Mouse (Mus musculus): ENCODE results near the gene Kctd21.
A peak's percentile ranks its signal among the peaks of the same experiment; 100 is the strongest.

Kctd21 gene

GRCm38 (mm10) chr7:97348836-97349235, 16.7 kb downstream of the Kctd21 start:
- DNase-seq (ENCODE audit: low spot score), result no peak

GRCm38 (mm10) chr7:97349438-97349837, 17.3 kb downstream of the Kctd21 start:
- DNase-seq (ENCODE audit: low spot score), result no peak

- no peak for DNase-seq (ENCODE audit: low spot score)
These were observed 18.8 kb downstream of the Kctd21 start for GRCm38 (mm10) chr7:97350891-97351290.

- DNase-seq (ENCODE audit: low spot score), result no peak
These were observed 19.8 kb downstream of the Kctd21 start for GRCm38 (mm10) chr7:97351792-97352513.

GRCm38 (mm10) chr7:97353356-97353755, 21.2 kb downstream of the Kctd21 start:
- DNase-seq (ENCODE audit: low spot score), result no peak

GRCm38 (mm10) chr7:97355068-97355841, 23.1 kb downstream of the Kctd21 start:
- no peak for DNase-seq (ENCODE audit: low spot score)

- no peak for DNase-seq (ENCODE audit: low spot score)
These were observed 24.1 kb downstream of the Kctd21 start for GRCm38 (mm10) chr7:97356253-97356652.

- peak; percentile 58 for DNase-seq (ENCODE audit: low spot score)
These were observed 24.7 kb downstream of the Kctd21 start for GRCm38 (mm10) chr7:97356875-97357276.

- DNase-seq (ENCODE audit: low spot score), result no peak
These were observed 25.7 kb downstream of the Kctd21 start for GRCm38 (mm10) chr7:97357840-97358239.

- DNase-seq (ENCODE audit: low spot score), result no peak
These were observed 26.2 kb downstream of the Kctd21 start for GRCm38 (mm10) chr7:97358347-97358746.

GRCm38 (mm10) chr7:97360166-97360565, 28.0 kb downstream of the Kctd21 start:
- DNase-seq (ENCODE audit: low spot score), result no peak

GRCm38 (mm10) chr7:97360955-97361354, 28.8 kb downstream of the Kctd21 start:
- DNase-seq (ENCODE audit: low spot score), result no peak

- DNase-seq (ENCODE audit: low spot score), result no peak
These were observed 29.3 kb downstream of the Kctd21 start for GRCm38 (mm10) chr7:97361467-97361866.

GRCm38 (mm10) chr7:97365887-97366286, 33.8 kb downstream of the Kctd21 start:
- DNase-seq (ENCODE audit: low spot score), result no peak

GRCm38 (mm10) chr7:97375101-97375500, 43.0 kb downstream of the Kctd21 start:
- DNase-seq (ENCODE audit: low spot score), result no peak

- DNase-seq (ENCODE audit: low spot score), result no peak
These were observed 43.8 kb downstream of the Kctd21 start for GRCm38 (mm10) chr7:97375906-97376305.

- DNase-seq (ENCODE audit: low spot score), result no peak
These were observed 47.2 kb downstream of the Kctd21 start for GRCm38 (mm10) chr7:97379304-97379703.

GRCm38 (mm10) chr7:97380500-97381123, 48.5 kb downstream of the Kctd21 start:
- DNase-seq (ENCODE audit: low spot score), result no peak

- no peak for DNase-seq (ENCODE audit: low spot score)
These were observed 50.5 kb downstream of the Kctd21 start for GRCm38 (mm10) chr7:97382661-97383060.

GRCm38 (mm10) chr7:97383496-97384132, 51.5 kb downstream of the Kctd21 start:
- no peak for DNase-seq (ENCODE audit: low spot score)

GRCm38 (mm10) chr7:97386106-97386805, 54.1 kb downstream of the Kctd21 start:
- DNase-seq (ENCODE audit: low spot score), result peak; percentile 25

Measured in layer of hippocampus, adult 11-12 months (tissue).